Mouse (Mus musculus): ENCODE results near the gene Anxa9.
A peak's percentile ranks its signal among the peaks of the same experiment; 100 is the strongest.

Gene Anxa9

DNA sequence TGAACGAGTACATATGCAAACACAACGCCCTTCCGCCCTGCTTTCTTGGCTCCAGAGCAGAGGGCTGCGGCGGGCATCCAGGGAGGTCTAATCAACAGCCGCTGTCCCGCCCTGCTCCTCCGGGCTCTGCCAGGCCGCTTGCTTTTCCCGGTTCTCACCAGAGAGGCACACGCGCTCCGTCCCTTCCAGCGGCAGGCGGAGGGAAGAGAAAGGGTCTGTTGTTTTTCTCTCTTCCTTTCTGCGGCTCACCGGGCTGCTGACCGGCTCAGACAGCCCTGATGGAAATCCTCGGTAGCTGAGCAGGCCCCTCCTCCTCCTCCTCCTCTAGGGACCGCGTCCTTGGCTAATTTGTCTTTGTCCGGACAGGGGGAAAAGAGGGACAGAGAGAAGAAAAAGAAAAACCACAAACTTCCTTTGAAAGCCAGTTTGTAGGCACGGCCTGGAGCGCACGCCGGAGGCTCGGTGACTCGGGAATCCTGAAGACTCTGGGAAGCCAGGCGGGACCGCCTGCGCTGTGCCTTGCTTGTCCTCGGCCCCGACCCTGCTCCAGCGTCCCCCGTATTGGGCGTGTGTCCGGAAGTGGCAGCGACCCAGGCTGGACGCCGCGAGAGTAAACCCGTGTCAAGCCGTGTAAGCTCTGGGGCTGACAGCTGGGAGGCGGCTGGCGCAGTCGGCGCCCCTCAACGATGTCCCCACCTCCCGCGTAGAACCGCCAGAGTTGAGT is 23.9 kb downstream of the Anxa9 start:
- DNase-seq: peak; percentile 47 to 60

DNA sequence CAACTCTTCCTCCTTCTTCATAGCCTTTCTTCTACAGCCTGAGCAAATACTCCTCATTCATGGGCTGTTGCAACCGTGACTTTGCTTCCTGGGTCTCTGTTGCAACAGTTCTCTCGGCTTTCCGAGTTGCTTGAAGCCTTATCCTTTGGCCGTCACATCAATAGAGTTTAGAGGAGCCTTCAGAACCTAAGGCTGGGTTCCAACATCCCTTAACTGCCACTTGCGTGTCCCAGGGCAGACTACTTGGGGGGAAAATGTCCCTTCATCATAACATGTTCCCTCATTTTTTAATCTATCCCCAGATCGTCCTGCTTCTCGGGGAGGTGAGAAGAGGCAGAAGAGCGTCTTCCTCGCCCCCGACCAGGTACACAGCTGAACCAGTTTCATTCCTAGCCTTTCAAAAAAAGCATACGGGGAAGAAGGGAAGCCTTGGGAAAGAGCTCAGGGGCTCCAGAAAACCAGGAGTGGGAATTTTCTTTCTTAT is 24.6 kb downstream of the Anxa9 start:
- DNase-seq: peak; percentile 43 to 55

DNA sequence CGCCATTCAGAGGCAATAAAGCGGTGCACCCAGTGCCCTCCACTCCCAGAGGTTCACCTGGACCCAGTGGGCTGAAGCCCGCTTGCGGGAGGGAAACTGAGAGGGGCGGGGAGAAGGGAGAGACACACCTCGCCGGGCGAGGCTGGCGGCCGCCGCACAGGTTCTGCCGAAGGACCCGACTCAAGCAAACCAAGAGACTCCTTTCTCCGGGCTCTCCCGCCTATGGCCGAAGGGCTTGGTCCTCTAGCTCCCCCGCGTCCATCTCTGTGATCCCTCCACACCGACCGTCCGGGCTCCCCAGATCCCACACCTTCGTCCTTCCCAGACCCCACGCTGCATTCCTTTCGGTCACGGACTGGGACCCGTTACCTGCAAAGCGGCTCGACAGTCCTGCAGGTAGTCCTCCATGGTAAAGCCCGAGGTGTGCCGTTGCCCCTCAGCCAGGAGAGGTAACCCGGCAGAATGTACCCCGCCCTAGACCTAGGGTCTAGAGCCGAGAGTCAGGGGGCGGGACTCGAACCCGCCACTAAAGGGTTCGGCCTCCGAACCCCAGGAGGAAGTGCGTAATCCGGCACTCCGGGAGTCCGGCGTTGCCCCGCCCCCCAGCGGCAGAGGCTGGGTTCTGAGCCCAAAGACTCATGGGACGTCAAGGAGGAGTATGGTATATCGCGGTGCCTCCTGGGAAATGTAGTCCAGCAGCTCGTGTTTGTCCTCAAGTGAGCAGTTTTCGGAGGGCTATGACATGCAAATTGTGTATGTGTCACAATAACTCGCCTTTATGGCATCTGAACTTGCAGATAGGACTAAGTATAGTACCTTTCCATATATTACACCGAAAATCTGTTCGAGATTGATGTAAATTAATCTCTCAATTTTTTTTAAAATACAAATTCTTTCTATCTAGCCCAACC is 25.5 kb downstream of the Anxa9 start, which contains the start of the genes Mindy1 and Prune1:
TSS of gene Mindy1 (plus strand) at position 130 of the 911 bp plus-strand sequence.
TSS of gene Prune1 (minus strand) at position 861 of the 911 bp plus-strand sequence.
- DNase-seq: peak; percentile 98

DNA sequence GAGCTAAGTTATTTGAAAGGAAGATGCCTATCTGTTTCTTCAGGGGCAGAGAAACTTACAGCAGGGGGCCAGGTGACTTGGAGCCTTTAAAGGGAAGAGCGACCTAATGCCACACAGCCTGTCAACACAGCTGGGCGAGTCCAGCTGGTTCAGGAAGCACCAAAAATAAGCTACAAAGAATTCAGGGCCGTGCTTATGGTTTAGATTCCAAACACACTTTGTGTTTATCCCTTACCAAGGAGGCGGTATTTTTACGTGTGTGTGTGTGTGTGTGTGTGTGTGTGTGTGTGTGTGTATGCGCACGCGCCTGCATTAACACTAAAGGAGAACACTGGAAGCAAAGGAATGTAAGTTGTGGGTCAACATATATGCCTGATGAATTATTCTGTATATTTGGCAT is 26.2 kb downstream of the Anxa9 start:
- peak in 1 of 2 experiments; percentile 10 for DNase-seq

DNA sequence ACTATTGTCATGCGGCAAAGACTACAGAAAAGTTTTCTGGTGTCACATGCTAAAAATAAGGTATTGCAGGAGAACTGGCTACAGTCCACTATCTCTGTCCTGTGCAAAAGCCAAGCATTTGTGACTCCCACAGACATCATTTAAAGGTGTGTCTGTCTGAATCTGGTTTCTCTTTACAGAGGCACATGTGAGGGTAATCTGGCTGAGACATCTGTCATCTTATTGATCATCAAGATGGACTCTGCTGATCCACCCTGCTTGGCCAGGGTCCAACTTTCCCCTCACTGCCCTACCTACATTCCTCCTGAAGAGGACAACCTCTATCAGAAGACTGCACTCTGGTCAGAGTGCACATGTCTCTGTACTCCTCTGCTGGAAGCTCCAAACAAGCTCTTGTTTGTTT is 29.8 kb downstream of the Anxa9 start:
- no peak for DNase-seq

- DNase-seq: no peak
Measured at GRCm38 (mm10) chr3:95276428-95276934, 30.5 kb downstream of the Anxa9 start.

- no peak for DNase-seq
Measured at GRCm38 (mm10) chr3:95275161-95275560, 31.8 kb downstream of the Anxa9 start.

DNA sequence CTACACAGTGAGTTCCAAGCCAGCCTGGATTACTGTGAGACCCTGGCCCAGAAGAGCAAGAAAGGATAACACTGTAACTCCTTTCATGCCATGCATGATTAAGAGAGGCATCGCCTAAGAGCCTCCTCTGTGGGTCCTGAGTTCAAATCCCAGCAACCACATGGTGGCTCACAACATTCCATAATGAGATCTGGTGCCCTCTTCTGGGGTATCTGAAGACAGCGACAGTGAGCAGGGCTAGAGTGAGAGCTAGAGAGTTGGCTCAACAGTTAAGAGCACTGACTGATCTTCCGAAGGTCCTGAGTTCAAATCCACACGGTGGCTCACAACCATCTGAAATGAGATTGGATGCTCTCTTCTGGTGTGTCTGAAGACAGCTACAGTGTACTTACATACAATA is 32.5 kb downstream of the Anxa9 start:
- DNase-seq: no peak

- DNase-seq: no peak
Measured at GRCm38 (mm10) chr3:95273471-95273870, 33.5 kb downstream of the Anxa9 start.

DNA sequence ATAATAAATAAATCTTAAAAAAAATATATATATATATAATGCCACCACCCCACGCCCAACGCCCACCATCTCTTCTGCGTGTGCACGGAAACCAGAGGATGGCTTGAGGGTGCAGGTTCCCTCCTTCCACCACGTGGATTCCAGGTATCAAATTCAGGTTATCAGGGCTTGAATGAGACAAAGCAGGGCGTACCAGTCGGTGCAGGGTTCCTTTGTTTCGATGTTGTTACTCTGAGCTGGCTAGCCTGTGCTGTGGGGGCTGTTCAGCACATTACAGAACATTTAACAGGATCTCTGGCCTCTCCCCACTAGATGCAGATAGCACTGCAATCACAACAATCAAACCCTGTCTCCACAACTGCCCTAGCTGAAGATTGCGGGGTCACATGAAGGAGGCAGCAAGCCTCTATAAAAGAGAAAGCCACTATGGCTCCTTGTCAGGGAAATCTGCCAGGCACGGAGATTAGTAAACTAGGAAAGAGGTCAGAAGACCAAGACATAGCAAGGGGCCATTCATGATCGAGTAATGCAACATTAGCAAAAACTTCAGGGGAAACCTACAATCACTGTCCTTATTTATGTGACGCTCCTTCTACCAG is 36.1 kb downstream of the Anxa9 start:
- no peak for DNase-seq

DNA sequence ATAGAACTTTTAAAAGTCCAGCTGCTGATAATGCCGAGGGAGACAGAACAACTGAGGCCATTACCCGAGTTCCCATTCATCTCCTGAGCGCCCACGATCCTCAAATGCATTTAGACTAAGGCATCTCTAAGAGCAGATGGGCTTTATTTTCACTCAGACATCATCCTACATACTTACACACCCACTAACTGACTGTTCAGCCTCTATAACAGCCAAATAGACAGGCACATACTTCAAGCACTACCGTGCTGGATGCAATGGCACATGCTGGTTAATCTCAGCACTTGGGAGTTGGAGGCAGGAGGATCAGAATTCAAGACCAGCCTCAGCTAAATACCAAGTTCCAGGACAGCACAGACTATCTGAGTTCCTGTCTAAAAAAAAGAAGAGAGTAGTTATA is 37.2 kb downstream of the Anxa9 start:
- no peak for DNase-seq

- DNase-seq: no peak
Measured at GRCm38 (mm10) chr3:95267855-95268254, 39.1 kb downstream of the Anxa9 start.

DNA sequence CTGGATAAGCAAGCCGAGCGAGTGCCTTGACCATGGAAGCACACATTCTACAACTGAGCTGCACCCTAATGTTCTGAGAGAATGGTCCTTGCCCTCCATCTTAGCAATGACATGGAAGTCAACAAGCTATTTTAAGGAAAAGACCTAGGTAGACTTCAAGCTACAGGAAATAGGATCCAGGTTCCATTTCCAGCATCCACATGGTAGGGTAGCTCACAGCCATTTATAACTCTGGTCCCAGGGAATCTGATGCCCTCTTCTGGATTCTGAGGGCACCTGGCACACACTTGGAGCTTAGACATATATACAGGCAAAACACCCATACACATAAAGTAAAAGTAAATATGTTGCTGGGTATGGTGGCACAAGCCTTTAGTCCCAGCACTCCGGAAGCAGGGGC is 40.9 kb downstream of the Anxa9 start:
- DNase-seq: no peak

- DNase-seq: no peak
Measured at GRCm38 (mm10) chr3:95264724-95265123, 42.3 kb downstream of the Anxa9 start.

DNA sequence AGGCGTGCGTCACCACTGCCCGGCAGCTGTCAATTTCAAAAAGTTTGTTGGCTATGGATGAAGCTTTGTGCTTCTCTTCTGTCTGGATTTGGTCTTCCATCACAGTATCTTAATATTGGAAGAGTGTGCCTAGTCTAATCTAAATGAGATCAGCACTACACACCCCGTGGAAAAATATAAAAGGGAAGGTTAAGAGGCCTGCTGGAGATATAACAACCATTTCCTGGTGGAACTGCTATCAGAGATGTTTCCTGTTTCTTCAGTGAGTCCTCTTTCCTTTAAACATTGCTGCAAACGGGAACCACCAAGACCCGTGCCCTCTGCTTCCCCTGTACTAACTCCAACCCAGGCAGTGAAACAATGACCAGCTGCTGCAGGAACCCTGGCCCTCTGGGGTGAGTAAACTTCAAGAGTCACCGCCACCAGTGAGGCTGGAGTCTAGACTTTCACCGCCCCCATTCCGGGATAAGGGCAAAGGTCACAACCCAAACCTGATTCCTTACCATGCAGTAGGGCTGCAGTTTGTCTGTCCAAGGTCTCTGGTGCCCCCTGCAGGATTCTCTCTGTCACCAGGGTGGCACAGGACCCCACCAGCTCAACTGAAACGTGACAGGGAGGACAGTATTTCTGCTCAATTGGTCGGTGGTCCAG is 43.8 kb downstream of the Anxa9 start:
- peak; percentile 60 to 83 for DNase-seq

DNA sequence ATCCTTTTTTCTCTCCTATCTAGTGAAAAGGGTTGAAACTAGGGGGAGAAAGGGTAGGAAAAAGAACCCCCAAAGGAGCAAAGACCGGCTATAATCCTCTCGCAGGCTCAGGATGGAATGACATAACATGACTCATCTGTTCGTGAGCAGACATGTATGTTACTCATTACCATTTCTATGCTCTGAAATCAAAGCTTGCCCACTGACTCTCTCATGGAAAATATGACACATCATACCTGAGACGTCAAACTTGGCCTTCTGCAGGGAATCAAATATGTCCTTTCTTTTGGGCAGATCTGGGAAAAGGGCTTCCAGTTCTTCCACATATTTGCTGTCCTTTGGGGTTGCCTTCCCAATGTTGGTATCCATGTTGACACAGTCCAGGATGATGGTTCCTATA is 45.0 kb downstream of the Anxa9 start:
- DNase-seq: no peak

DNA sequence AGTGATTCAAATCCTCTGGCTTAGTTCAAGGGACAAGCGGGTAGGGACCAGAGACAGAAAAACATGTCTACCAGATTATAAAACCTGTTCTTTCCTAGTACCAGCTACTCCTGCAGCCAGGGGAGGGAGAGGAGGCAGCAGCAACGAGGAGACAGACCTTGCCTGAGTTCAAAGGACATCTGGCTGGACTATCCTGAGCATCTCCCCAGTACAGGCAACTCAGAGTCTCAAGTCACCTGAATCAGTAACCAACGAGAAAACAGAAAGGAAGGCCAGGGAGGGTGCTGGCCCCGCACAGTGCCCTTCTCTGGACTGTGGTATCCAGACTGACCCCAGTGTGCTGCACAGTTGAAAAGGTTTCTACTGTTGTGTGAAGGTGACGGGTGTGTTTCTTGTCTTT is 50.0 kb downstream of the Anxa9 start:
- DNase-seq: no peak

DNA sequence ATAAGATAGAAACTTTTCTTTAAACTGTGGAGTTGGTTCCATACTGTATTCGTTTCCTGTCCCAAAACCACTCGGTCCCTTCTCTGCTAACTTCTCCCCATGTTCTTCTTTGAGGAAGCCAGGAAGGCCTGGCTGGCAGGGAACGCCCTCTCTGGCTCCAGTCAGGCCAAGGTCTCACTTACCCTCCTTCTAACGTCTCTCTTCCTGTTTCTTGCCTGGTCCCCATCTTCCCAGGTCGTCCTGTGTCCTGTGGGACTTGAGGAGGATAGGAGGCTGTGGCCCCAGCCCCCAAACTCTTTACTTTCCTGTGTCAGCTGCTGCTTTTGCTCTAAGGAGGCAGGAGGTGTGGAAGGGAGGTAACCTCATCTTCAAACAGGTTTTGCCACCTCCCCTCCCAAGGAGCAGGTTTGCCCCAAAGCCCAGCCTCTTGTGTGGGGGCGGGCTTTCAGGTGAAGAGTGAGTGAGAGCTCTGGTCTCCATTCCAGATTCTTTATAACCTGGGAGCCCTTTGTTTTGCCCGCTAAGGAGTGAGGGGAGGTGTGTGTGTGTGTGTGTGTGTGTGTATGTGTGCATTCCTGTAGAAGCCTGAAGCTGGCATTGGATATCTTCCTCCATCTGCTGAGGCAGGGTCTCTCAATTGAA is 56.1 kb downstream of the Anxa9 start, which contains the start of gene Bnipl:
TSS of gene Bnipl (minus strand) at position 411 of the 642 bp plus-strand sequence.
- no peak for DNase-seq

GRCm38 (mm10) chr3:95250361-95250760 is 56.6 kb downstream of the Anxa9 start:
- DNase-seq: no peak

DNA sequence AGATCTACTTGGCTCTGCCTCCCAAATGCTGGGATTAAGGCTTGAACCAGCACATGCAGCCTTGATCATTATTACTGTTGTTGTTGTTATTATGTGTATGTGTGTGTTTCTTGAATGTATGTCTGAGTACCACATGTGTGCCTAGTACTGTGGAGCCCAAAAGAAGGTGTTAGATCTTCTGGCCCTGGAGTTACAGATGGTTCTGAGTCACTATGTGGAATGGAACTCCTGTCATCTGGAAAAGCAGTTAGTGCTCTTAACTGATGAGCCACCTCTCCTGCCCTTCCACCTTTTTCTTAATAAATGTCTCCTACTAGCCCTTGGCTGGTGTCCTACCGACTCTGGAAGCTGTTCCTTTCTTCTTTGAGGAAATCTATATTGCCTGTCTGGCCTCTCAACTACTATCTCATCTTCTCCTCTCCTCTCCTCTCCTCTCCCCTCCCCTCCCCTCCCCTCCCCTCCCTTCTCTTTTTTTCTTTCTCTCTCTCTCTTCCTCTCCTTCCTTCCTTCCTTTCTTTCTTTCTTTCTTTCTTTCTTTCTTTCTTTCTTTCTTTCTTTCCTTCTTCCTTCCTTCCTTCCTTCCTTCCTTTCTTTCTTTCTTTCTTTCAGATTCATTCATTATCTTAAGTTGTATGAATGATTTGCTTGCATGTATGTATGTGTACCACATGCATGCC is 59.2 kb downstream of the Anxa9 start:
- DNase-seq: no peak
